Mouse (Mus musculus) urinary bladder, adult 2 months (tissue): ENCODE data around the gene Mbnl2. TPM values are rescaled to one million over a fixed set of nuclear protein-coding genes. Genes with fewer than 3 reads are reported as not detected.

ENCODE experiments used
- DNase-seq: peaks from one replicate; pipeline ENCODE4 v3.0.0; 2022; ENCODE audit warnings: low spot score
- polyA plus RNA-seq: library from polyadenylated mRNA; depleted of rRNA; stranded (reverse); fragments of >200 nt; gene quantifications from 2 replicates; pipeline ENCODE4 v1.2.3, GENCODE M21; 2012

Gene Mbnl2
- polyA plus RNA-seq, 1 experiment: 161 TPM

- no peak for DNase-seq
Measured at GRCm38 (mm10) chr14:120383186-120383851, 107.8 kb downstream of the Mbnl2 start.

- no peak for DNase-seq
Measured at GRCm38 (mm10) chr14:120384615-120385014, 109.1 kb downstream of the Mbnl2 start.

- DNase-seq: no peak
Measured at GRCm38 (mm10) chr14:120387293-120387692, 111.8 kb downstream of the Mbnl2 start.

GRCm38 (mm10) chr14:120388818-120389691 is 113.6 kb downstream of the Mbnl2 start:
- no peak for DNase-seq

- DNase-seq: no peak
Measured at GRCm38 (mm10) chr14:120390231-120390944, 114.9 kb downstream of the Mbnl2 start.

GRCm38 (mm10) chr14:120391701-120392100 is 116.2 kb downstream of the Mbnl2 start:
- no peak for DNase-seq

- no peak for DNase-seq
Measured at GRCm38 (mm10) chr14:120392441-120392840, 117.0 kb downstream of the Mbnl2 start.

GRCm38 (mm10) chr14:120393441-120393840 is 118.0 kb downstream of the Mbnl2 start:
- no peak for DNase-seq

- DNase-seq: no peak
Measured at GRCm38 (mm10) chr14:120394216-120394615, 118.7 kb downstream of the Mbnl2 start.

GRCm38 (mm10) chr14:120394827-120395226 is 119.4 kb downstream of the Mbnl2 start:
- no peak for DNase-seq

- no peak for DNase-seq
Measured at GRCm38 (mm10) chr14:120395501-120395900, 120.0 kb downstream of the Mbnl2 start.

- DNase-seq: no peak
Measured at GRCm38 (mm10) chr14:120397871-120398647, 122.6 kb downstream of the Mbnl2 start.

GRCm38 (mm10) chr14:120399614-120400013 is 124.1 kb downstream of the Mbnl2 start:
- no peak for DNase-seq

- no peak for DNase-seq
Measured at GRCm38 (mm10) chr14:120401158-120401557, 125.7 kb downstream of the Mbnl2 start.

- no peak for DNase-seq
Measured at GRCm38 (mm10) chr14:120402715-120403114, 127.2 kb downstream of the Mbnl2 start.

- DNase-seq: no peak
Measured at GRCm38 (mm10) chr14:120404364-120404763, 128.9 kb downstream of the Mbnl2 start.

- no peak for DNase-seq
Measured at GRCm38 (mm10) chr14:120404811-120405582, 129.5 kb downstream of the Mbnl2 start.

- DNase-seq: no peak
Measured at GRCm38 (mm10) chr14:120405597-120405996, 130.1 kb downstream of the Mbnl2 start.

- DNase-seq: no peak
Measured at GRCm38 (mm10) chr14:120406271-120406670, 130.8 kb downstream of the Mbnl2 start.

GRCm38 (mm10) chr14:120406820-120407219 is 131.4 kb downstream of the Mbnl2 start:
- no peak for DNase-seq

- DNase-seq: no peak
Measured at GRCm38 (mm10) chr14:120409854-120410253, 134.4 kb downstream of the Mbnl2 start.
